Mouse (Mus musculus) midbrain, embryonic 16.5 days (tissue): ENCODE data around the gene Foxo6. TPM values are rescaled to one million over a fixed set of nuclear protein-coding genes. Genes with fewer than 3 reads are reported as not detected.

Source experiments
- ATAC-seq: fragments of 200-750 bp; cut with Nextera tagmentation; 2 replicates; pipeline ENCODE4 v1.8.0; 2017; ENCODE audit warnings: moderate TSS enrichment
- H3K27ac ChIP-seq: fragments of 300-500 bp; sonication (generic); 2 replicates; pipeline ENCODE4 v1.5.1; 2014; ENCODE audit warnings: mild to moderate bottlenecking, low read length, mixed read lengths
- H3K27me3 ChIP-seq: fragments of 300-500 bp; sonication (generic); 2 replicates; pipeline ENCODE4 v1.6.1; 2014; ENCODE audit warnings: low read depth, low read length, mixed read lengths; ENCODE audit not compliant: control insufficient read depth, insufficient read depth
- H3K36me3 ChIP-seq: fragments of 300-500 bp; sonication (generic); 2 replicates; pipeline ENCODE4 v1.6.1; 2014; ENCODE audit warnings: mild to moderate bottlenecking, low read length, moderate library complexity, mixed read lengths; ENCODE audit not compliant: control insufficient read depth, insufficient read depth
- H3K4me1 ChIP-seq: fragments of 300-500 bp; sonication (generic); 2 replicates; pipeline ENCODE4 v1.6.1; 2014; ENCODE audit warnings: mild to moderate bottlenecking, low read length, mixed read lengths; ENCODE audit not compliant: control insufficient read depth, insufficient read depth
- H3K4me2 ChIP-seq: fragments of 300-500 bp; sonication (generic); 2 replicates; pipeline ENCODE4 v1.6.1; 2014; ENCODE audit warnings: mild to moderate bottlenecking, low read length, mixed read lengths
- H3K4me3 ChIP-seq: fragments of 300-500 bp; sonication (generic); 2 replicates; pipeline ENCODE4 v1.5.1; 2014; ENCODE audit warnings: low read depth, mild to moderate bottlenecking, low read length, moderate library complexity, mixed read lengths
- H3K9ac ChIP-seq: fragments of 300-500 bp; sonication (generic); 2 replicates; pipeline ENCODE4 v1.6.1; 2014; ENCODE audit warnings: low read depth, low read length, mixed read lengths
- H3K9me3 ChIP-seq: fragments of 300-500 bp; sonication (generic); replicated peaks from 2 replicates; pipeline ENCODE4 v1.6.1; 2014; ENCODE audit warnings: mild to moderate bottlenecking, low read length, mixed read lengths; ENCODE audit not compliant: control insufficient read depth, poor library complexity, severe bottlenecking
- WGBS: fragments of 180-500 bp; shearing (Covaris S2); extraction: QIAGEN DNeasy Blood & Tissue Kit; methylation state at CpG from one replicate; pipeline ENCODE4 v1.1.7; 2014; 5-methylcytosine and 5-hydroxymethylcytosine counted together
- polyA plus RNA-seq: library from polyadenylated mRNA; unstranded; fragments of >200 nt; fragmentation: Nextera tagmentation; extraction: Ambion mirVana; gene quantifications from 2 replicates; pipeline ENCODE4 v1.2.1, GENCODE M21; 2015

Gene Foxo6
- polyA plus RNA-seq, 1 experiment from 2014 or later = 1.1 TPM

GRCm38 (mm10) chr4:120289181-120289965 is 2.2 kb upstream of the Foxo6 start:
- Histone ChIP-seq H3K27me3 (no peaks in the 10 kb centered on the region; the same call in 1 of the 2 replicates), H3K9ac (no peak overlapping the region), H3K4me1 (peaks cover 13% of the 10 kb centered on the region), H3K9me3 (no peaks in the 10 kb centered on the region), H3K27ac (no peak overlapping the region), H3K4me2 (no peak overlapping the region), H3K36me3 (no peaks in the 10 kb centered on the region), H3K4me3 (no peak overlapping the region)
- WGBS = 56% methylated on average over 3 of the region's 3 CpGs
- ATAC-seq = no peak

DNA sequence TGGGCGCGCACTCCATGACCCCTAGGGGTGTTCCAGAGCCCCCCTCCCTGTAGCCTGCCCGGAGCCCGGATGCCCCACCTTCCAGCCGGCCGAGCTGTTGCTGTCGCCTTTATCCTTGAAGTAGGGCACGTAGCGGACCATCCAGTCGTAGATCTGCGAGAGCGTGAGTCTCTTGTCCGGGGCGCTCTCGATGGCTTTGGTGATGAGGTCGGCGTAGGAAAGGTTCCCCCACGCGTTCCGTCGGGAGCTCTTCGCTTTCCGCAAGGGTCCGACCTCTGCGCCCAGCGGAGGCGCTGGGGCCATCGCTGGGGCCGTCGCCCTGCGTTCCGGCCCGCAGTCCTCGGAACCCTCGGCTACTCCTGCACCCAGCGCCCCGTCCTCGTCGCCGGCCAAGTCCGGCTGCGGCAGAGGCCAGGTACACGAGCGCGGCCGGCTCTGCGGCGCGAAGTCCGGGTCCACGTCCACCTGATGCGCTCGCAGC is 348 bp downstream of the Foxo6 start:
- peak overlapping the region; percentile 79 for H3K27ac ChIP-seq
- H3K36me3 ChIP-seq = no peaks in the 10 kb centered on the region
- no peaks in the 10 kb centered on the region for H3K9me3 ChIP-seq
- peaks cover 38% of the 10 kb centered on the region for H3K4me1 ChIP-seq
- H3K9ac ChIP-seq = peak overlapping the region; percentile 90
- H3K4me2 ChIP-seq = peak overlapping the region; percentile 91
- no peaks in the 10 kb centered on the region; the same call in 1 of the 2 replicates for H3K27me3 ChIP-seq
- 0% methylated on average over 51 of the region's 53 CpGs for WGBS
- H3K4me3 ChIP-seq = peak overlapping the region; percentile 86
- ATAC-seq = 0 out of 2 replicates have a peak, but pooled peaks have one; percentile 0

GRCm38 (mm10) chr4:120285730-120286129 is 1.4 kb downstream of the Foxo6 start:
- Histone ChIP-seq H3K27ac (no peak overlapping the region), H3K9ac (peak overlapping the region; percentile 90), H3K4me2 (peak overlapping the region; percentile 91), H3K9me3 (no peaks in the 10 kb centered on the region), H3K36me3 (no peaks in the 10 kb centered on the region), H3K4me3 (peak overlapping the region; percentile 86), H3K4me1 (peaks cover 48% of the 10 kb centered on the region), H3K27me3 (no peaks in the 10 kb centered on the region; the same call in 1 of the 2 replicates)
- 100% methylated on average over 1 of the region's 1 CpGs for WGBS
- ATAC-seq = no peak

DNA sequence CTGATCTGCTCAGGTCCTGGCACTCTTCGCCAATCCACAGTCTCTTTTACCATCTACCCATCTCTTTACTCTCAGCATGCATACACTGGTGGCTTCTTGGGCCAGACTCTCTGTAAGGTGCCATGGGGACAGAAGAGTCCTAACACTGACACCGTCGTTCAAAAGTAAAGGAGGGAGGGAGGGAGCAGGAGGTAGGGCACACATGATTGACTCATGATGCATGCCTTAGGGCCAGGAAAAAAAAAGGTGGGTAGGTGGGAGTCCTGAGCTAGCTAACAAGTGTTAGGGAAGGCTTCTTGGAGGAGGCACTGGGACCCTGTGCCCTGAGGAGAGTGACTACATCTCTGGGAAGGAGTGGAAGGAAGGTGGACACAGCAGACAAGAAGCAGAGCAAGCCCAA is 1.9 kb downstream of the Foxo6 start:
- Histone ChIP-seq H3K9me3 (no peaks in the 10 kb centered on the region), H3K9ac (peak overlapping the region; percentile 30; the same call in 1 of the 2 replicates), H3K4me1 (peaks cover 49% of the 10 kb centered on the region), H3K27me3 (no peaks in the 10 kb centered on the region; the same call in 1 of the 2 replicates), H3K36me3 (no peaks in the 10 kb centered on the region), H3K27ac (no peak overlapping the region), H3K4me2 (peak overlapping the region; percentile 91), H3K4me3 (peak overlapping the region; percentile 86)
- no peak for ATAC-seq
- 75% methylated on average over 3 of the region's 3 CpGs for WGBS

DNA sequence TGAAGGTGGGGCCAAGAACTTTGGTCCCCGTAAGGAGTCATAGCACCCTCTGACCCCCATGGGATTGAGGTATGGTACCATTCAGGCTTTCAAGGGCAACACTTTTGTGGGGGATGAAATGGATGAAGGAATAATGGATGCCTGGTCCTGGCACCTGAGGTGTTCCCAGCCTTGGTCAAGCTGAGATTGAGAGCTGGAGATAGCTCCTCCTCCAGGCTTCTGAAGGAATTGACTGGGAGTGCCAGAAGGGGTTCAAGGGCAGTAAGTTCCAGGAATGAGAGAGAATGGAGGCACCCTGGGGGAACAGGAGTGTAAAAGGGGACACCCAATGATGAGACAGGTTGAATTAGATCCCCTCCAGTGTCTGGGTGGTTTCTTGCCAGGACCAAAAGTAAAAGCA is 3.0 kb downstream of the Foxo6 start:
- no peak overlapping the region for H3K27ac ChIP-seq
- H3K9me3 ChIP-seq = no peaks in the 10 kb centered on the region
- H3K9ac ChIP-seq = no peak overlapping the region
- 82% methylated on average over 1 of the region's 1 CpGs for WGBS
- H3K4me3 ChIP-seq = peak overlapping the region; percentile 15
- H3K27me3 ChIP-seq = no peaks in the 10 kb centered on the region
- no peak for ATAC-seq
- H3K4me1 ChIP-seq = peaks cover 53% of the 10 kb centered on the region
- H3K4me2 ChIP-seq = peak overlapping the region; percentile 91
- H3K36me3 ChIP-seq = no peaks in the 10 kb centered on the region

DNA sequence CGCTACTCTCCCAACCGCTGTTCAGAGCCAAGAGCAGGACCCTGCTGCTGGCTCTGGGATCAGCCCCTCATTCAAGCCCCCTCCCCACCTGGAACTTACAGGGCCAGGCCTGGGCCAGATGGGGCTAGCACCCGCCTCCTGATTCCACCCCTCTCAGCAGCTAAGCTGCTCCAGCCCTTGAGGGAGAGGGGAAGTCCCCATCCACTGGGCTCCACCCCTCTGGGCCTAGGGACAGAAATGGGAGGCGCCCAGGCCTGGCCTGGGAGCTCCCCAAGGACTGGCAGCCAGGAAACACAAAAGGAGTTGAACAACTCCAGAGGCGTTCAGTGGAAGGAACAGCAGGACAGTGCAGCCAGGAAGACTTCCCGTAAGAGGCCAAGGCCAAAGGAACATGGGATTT is 4.0 kb downstream of the Foxo6 start:
- Histone ChIP-seq H3K27me3 (no peaks in the 10 kb centered on the region), H3K9me3 (no peaks in the 10 kb centered on the region), H3K4me3 (peak overlapping the region; percentile 61), H3K9ac (peak overlapping the region; percentile 66), H3K4me1 (peaks cover 53% of the 10 kb centered on the region), H3K36me3 (no peaks in the 10 kb centered on the region), H3K27ac (peak overlapping the region; percentile 69), H3K4me2 (peak overlapping the region; percentile 91)
- 7% methylated on average over 4 of the region's 6 CpGs for WGBS
- peak; percentile 33 for ATAC-seq

- under 1% methylated on average over 46 of the region's 47 CpGs for WGBS
- Histone ChIP-seq H3K4me1 (peaks cover 54% of the 10 kb centered on the region), H3K9me3 (no peaks in the 10 kb centered on the region), H3K27me3 (no peaks in the 10 kb centered on the region), H3K9ac (peak overlapping the region; percentile 66), H3K36me3 (no peaks in the 10 kb centered on the region), H3K4me3 (peak overlapping the region; percentile 61), H3K27ac (peak overlapping the region; percentile 69), H3K4me2 (peak overlapping the region; percentile 91)
- ATAC-seq = peak; percentile 26
These were observed 4.5 kb downstream of the Foxo6 start for GRCm38 (mm10) chr4:120282568-120283091.

- no peak for ATAC-seq
- 59% methylated on average over 3 of the region's 3 CpGs for WGBS
- H3K4me2 ChIP-seq = no peak overlapping the region
- H3K27me3 ChIP-seq = no peaks in the 10 kb centered on the region
- no peaks in the 10 kb centered on the region for H3K9me3 ChIP-seq
- no peak overlapping the region for H3K9ac ChIP-seq
- H3K36me3 ChIP-seq = no peaks in the 10 kb centered on the region
- no peak overlapping the region for H3K4me3 ChIP-seq
- peaks cover 60% of the 10 kb centered on the region for H3K4me1 ChIP-seq
- H3K27ac ChIP-seq = no peak overlapping the region
These were observed 6.1 kb downstream of the Foxo6 start for GRCm38 (mm10) chr4:120281011-120281410.

GRCm38 (mm10) chr4:120280432-120280831 is 6.7 kb downstream of the Foxo6 start:
- Histone ChIP-seq H3K4me1 (peaks cover 54% of the 10 kb centered on the region), H3K4me2 (no peak overlapping the region), H3K36me3 (no peaks in the 10 kb centered on the region)

More at GRCm38 (mm10) chr4:120280432-120280831, 6.7 kb downstream of the Foxo6 start:
- no peaks in the 10 kb centered on the region for H3K27me3 ChIP-seq
- H3K27ac ChIP-seq = no peak overlapping the region
- WGBS = 86% methylated on average over 12 of the region's 12 CpGs
- no peak for ATAC-seq
- H3K9me3 ChIP-seq = no peaks in the 10 kb centered on the region
- no peak overlapping the region for H3K9ac ChIP-seq
- H3K4me3 ChIP-seq = no peak overlapping the region
